Mouse (Mus musculus) NIH3T3 (cell line): ENCODE measurements at regions not wholly inside any gene's neighbourhood (a gene's known extent, or its start where the extent isn't known, plus 50 kb on each side); places are given as distances from the start of the nearest gene placed in this dataset.
A peak's percentile ranks its signal among the peaks of the same experiment; 100 is the strongest.
"Not testable (repeated sequence)": the region's sequence is repeated elsewhere in the genome, so short reads cannot be mapped to it uniquely, and the experiment has no call there.

Experiments
- DNase-seq: peaks from one replicate; pipeline ENCODE4 v3.0.0-alpha.2; 2012; ENCODE audit warnings: low read depth

DNA sequence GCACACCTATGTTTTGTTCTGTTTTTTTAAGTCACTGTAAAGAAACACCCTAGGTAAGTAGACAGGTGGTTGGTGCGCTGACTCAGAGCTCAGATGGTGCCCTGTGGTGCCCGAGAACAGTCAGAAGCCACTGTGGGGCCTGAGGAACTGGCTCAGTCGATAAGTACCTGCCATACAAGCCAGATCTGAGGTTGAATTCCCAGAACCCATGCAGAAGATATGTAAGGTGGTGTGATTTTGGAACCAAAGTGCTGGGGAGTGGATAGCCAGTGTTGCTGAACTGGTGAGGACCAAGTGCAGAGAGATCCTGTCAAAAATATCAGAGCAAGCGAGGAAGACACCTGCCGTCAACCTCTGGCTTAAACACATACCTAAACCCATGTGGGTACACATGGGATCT lies 65.4 kb downstream of the Chst1 start:
- no peak for DNase-seq

DNA sequence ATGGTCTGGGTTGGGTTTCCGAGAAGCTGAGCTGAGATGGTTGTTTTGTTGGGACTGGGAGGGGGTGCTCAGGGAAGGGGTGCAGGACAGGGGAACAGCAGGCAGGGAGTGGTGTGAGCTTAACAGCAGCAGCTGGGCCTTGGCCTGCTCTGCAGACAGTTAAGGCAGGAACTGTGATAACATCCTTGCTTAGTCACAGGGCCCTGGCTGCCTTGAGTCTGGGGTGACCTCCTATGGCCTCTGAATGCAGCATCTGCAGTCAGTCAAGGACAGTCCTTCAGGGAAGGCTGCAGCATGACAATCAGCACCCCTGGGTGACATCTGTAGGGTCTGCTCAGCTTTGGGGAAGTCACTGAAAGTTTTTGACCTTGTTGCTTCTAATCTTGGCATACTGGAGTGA lies 67.7 kb downstream of the Chst1 start:
- DNase-seq, result no peak

DNA sequence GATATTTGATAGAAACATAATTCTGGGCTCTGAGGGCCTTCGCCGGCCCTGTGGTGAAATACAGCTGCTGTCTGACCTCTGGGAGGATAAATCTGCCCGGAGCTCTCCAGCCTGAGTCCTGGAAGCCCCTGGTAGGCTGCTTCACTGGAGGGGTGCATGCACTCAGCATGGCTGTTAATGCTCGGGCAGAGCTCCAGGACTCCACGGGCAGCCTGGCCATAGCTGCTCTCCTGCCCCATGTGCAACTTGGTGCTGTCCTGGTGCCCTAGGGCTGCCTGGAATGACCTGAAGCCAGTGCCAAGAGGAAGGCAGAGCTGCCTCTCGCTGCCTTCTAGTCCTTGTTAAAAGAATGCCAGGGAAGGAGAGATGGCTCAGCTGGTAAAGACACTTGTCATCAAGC lies 68.2 kb downstream of the Chst1 start:
- no peak for DNase-seq

- not testable (repeated sequence) for DNase-seq
These were observed 70.0 kb downstream of the Chst1 start for GRCm38 (mm10) chr2:92669431-92670081.

GRCm38 (mm10) chr2:92671586-92671985 lies 72.1 kb downstream of the Chst1 start:
- peak; percentile 88 for DNase-seq

DNA sequence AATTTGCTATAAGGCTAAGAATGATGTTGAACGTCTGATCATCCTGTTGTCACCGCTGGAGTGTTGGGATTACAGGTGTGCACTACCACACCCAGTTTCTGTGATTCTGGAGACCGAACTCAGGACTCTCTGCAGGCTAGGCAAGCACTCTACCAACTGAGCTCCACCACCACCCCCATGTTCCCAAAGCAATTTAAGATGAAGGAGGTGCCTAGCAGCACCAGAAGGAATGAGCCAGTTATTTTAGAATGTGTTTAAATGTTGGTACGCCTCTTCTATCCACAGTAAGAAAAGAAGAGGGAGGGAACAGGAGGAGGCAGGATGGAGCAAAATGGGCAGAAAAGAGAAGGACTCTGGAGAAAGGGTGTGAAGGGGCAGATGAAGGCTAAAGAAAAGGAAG lies 72.6 kb downstream of the Chst1 start:
- no peak for DNase-seq

GRCm38 (mm10) chr2:92673064-92673813 lies 73.7 kb downstream of the Chst1 start:
- peak; percentile 23 for DNase-seq

DNA sequence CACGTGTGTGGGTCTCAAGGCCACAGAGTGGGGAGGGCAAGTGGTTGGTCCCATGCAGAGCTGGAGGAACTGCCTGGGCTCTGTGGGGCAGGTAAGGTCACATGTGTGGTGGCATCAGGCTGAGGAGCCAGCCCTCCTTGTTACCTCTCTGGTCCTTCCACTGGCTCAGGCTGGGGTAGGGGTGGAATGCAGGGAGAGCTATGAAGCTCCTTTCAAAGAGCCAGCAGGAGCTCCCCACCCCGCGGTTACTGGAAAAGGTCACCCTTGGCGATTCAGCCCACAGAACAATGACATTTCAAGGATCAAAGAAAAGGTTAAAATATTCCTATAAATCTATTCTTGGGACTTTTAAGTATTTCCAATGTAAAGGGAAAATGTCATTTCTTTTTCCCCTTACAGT lies 74.4 kb downstream of the Chst1 start:
- DNase-seq, result no peak

- no peak for DNase-seq
These were observed 75.7 kb downstream of the Chst1 start for GRCm38 (mm10) chr2:92675247-92675646.

DNA sequence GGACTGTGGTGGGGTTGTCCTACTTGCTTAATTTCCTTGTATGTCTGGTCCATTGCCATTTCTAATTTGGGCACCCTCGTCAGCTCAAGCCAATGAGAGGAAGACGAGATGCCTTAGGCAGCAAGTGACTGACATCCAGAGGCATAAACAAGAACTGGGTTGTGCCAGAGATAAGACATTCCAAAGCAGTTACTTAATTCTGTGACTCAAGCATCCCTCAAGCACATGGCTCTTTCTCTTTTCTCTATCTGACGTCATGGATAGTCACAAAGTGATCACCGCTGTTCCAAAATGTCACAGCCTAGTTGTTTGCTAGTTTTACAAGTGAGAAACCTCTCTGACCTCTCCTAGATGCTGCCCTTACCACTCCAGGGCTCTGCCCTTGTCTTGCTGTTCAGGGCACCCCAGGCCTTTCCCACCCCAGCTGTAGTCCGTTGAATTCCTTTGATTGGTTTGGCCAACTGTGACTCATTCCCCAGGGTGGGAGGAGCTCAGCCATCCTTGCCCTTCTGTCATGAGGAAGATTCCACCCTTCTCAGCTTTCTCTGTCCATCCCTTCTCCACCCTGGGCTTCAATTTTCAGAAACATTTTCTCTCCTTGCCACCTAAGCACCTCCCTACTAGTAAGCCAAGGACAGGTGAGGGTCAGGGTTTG lies 78.9 kb downstream of the Chst1 start:
- DNase-seq, result peak; percentile 60

- no peak for DNase-seq
These were observed 79.6 kb downstream of the Chst1 start for GRCm38 (mm10) chr2:92678999-92679704.

DNA sequence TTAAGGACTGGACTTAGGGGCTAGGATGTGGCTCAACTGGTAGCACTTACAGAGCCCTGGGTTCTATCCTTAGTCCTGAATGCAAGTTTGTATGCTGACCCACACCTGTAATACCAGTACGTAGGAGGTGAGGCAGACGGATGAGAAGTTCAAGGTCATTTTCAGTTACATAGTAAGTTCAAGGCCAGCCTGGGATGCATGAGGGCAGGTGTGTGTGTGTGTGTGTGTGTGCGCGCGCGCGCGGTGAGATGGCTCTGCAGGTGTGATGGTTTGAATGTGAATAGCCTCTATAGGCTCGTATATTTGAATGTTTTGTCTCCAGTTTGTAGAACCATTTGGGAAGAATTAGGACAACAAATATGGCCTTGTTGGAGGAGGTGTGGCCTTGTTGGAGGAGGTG lies 82.7 kb downstream of the Chst1 start:
- no peak for DNase-seq

DNA sequence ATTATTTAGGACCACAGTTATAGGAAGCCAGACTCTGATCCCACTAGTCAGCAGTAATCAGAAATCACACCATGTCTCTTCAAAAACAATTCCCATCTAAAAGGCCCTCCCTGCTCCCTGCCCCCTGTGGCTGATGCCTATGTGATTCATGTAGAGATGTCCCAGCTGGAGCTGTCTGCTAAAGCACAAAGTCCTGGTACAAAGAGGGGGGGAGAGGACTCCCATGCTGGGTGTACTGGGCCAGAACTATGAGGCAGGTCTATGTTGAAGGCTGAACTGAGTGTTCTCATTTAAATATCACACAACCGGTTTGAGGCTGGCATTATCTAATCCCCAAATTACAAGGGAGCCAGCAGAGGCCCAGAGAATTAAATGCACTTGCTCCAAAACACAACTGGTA lies 88.2 kb downstream of the Chst1 start:
- DNase-seq, result no peak

DNA sequence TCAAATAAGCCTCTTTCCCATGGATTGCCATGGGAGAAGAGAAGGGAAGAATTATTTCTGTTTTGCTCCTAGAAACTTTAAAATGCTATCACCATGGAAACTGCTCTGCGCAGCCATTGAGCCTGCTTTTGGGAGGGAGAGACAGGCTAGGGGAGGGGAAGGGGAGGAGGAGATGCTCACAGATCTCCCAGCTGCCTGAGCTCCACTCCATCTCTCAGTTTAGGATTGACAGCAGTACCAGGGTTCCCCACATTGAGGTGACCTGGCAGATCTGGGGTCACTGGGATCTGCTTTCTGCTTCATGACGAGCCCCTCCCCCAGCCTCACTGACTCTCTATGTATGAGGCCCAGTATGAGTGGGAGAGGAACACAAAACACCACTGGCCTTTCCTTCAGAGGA lies 89.7 kb downstream of the Chst1 start:
- DNase-seq, result no peak

DNA sequence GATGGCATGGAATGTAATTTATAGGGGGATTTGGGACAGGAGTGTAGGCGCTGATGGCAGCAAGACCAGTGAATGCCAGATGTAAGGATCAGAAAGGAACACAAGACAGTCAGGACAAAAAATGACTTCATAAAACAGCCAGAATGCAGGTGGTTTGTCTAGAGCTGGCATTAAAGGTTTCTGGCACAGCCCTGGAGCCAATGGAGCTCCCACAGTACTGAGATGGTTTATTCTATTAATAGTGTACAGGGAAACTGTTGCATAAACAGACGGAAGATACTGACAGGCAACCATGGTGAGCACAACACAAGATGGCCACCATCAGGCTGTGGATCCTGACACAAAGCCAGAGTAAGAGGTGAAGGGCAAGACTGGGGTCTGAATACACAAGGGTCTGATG lies 90.8 kb downstream of the Chst1 start:
- no peak for DNase-seq

GRCm38 (mm10) chr2:92691438-92691837 lies 91.9 kb downstream of the Chst1 start:
- no peak for DNase-seq

DNA sequence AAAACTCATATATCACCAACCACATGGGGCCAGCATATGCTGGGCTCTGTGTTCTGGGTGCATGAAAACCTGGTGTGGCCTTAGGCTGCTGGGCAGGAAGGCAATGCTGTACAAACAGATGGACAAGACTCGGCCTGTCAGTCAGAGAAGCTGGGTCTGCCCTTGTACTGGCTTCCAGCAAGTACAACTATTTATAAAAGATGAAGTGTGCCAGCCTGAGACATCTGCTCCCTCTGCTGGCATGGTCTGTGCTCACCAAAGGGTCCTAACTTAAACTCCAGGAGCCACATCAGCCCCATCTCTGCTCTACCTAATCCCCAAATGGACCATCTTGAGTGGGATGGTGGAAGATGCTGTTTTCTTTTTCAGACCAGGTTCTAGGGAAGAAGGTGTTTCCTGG lies 93.1 kb downstream of the Chst1 start:
- peak; percentile 14 for DNase-seq

- DNase-seq, result no peak
These were observed 93.5 kb downstream of the Chst1 start for GRCm38 (mm10) chr2:92693024-92693423.

DNA sequence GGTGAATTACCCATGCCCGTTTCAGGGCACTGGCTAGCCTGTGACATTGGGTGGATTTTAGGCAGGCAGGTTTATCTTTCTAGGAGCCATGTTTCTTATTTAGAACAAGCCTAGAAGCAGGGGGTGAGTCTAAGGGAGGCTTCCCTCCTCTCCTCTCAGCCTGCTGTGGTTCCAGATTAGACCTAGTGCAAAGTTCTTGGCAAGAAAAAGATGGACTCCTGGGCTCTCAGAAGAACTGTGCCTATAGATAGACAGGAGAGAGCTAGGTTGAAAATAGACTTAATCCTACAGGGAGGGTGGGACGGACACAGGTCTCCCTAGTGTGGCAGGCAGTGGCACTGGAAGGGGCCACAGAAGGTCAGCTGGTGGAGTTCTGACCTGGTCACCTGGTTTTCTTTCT lies 95.3 kb downstream of the Chst1 start:
- DNase-seq, result no peak

- DNase-seq, result no peak
These were observed 96.4 kb downstream of the Chst1 start for GRCm38 (mm10) chr2:92695869-92696268.

DNA sequence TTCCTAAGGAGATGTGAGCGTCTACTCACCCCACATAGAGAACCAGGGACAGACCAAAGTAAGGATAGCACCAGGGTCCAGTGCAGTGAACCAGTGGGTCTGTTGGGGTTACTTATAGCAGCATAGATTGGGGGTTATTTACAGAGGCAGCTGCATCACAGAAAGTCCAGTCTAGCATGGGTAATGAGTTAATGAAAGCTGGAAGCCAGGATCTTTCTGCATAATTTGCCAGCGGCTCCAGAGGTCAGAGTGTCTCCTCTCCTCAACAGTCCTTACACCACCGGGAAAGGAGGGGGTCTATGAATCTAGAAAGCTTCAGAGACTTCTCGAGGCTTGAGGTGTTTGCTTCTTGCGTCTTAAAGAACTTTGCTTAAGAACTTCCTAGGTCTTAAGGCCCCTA lies 98.2 kb downstream of the Chst1 start:
- no peak for DNase-seq

DNA sequence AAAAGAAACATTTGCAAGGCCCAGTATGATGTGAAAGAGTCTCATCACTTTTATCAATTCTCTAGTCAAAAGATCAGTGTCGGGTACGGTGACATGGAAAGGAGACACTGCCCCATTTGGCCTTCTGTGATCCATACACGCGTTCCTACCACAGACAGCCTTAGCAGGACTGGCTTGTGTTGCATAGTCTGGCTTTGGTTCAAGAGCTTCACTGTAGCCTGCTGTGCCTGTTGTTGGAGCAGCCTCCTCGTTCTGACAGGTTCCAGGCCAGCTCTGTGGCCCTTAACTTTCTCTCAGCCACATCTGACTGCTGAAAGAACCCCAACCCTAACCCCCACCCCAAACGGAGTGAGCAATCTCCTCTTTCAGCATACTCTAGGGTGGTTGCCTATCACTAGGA lies 99.9 kb downstream of the Chst1 start:
- DNase-seq, result no peak

DNA sequence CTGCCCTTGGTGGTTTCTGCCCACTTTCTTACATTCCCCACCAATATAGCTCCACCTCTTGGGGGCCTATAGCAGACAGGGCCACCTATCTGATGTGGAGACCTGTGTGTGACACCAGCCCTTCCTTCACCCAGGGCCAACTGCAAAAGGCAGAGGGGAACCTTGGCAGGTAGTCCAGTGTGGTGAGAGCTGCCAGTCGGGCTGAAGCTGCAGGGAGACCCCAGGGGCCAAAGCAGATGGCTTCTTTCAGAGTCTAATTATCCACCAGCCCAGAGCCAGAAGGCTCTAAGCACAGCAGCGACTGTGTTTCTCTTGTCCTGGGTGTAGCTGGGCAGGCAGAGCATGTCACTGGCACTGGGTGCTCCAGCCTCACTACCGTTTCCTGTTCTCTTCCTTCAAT lies 104.5 kb downstream of the Chst1 start:
- no peak for DNase-seq
